Mouse (Mus musculus) neural tube, embryonic 14.5 days (tissue): ENCODE results near the gene Ggta1. TPM values are rescaled to one million over a fixed set of nuclear protein-coding genes. Genes with fewer than 3 reads are reported as not detected.

Experiments used
- ATAC-seq: fragments of 200-750 bp; cut with Nextera tagmentation; 2 replicates; pipeline ENCODE4 v1.8.0; 2017; ENCODE audit warnings: low read depth, mild to moderate bottlenecking, moderate TSS enrichment, moderate library complexity
- H3K27ac ChIP-seq: fragments of 300-500 bp; sonication (generic); 2 replicates; pipeline ENCODE4 v1.5.1; 2014; ENCODE audit warnings: low read depth, mild to moderate bottlenecking, control low read depth, low read length, moderate library complexity, mixed read lengths
- H3K27me3 ChIP-seq: fragments of 300-500 bp; sonication (generic); 2 replicates; pipeline ENCODE4 v1.6.1; 2014; ENCODE audit warnings: low read length; ENCODE audit not compliant: control insufficient read depth, insufficient read depth
- H3K36me3 ChIP-seq: fragments of 300-500 bp; sonication (generic); 2 replicates; pipeline ENCODE4 v1.6.1; 2014; ENCODE audit warnings: low read length, mixed read lengths; ENCODE audit not compliant: control insufficient read depth, insufficient read depth
- H3K4me1 ChIP-seq: fragments of 300-500 bp; sonication (generic); 2 replicates; pipeline ENCODE4 v1.6.1; 2014; ENCODE audit warnings: low read length; ENCODE audit not compliant: control insufficient read depth, insufficient read depth
- H3K4me2 ChIP-seq: fragments of 300-500 bp; sonication (generic); 2 replicates; pipeline ENCODE4 v1.6.1; 2014; ENCODE audit warnings: mild to moderate bottlenecking, low read depth, low read length, control low read depth
- H3K4me3 ChIP-seq: fragments of 300-500 bp; sonication (generic); 2 replicates; pipeline ENCODE4 v1.5.1; 2014; ENCODE audit warnings: low read depth, low read length, control low read depth, mixed read lengths
- H3K9ac ChIP-seq: fragments of 300-500 bp; sonication (generic); replicated peaks from 2 replicates; pipeline ENCODE4 v1.6.1; 2014; ENCODE audit warnings: low read depth, mild to moderate bottlenecking, control low read depth, low read length, mixed read lengths
- H3K9me3 ChIP-seq: fragments of 300-500 bp; sonication (generic); 2 replicates; pipeline ENCODE4 v1.6.1; 2016; ENCODE audit warnings: low read length; ENCODE audit not compliant: control insufficient read depth
- WGBS: fragments of 180-500 bp; shearing (Covaris S2); extraction: QIAGEN DNeasy Blood & Tissue Kit; methylation state at CpG from one replicate; pipeline ENCODE4 v1.1.7; 2014; 5-methylcytosine and 5-hydroxymethylcytosine counted together
- polyA plus RNA-seq: library from polyadenylated mRNA; unstranded; fragments of >200 nt; fragmentation: Nextera tagmentation; extraction: Ambion mirVana; gene quantifications from 2 replicates; pipeline ENCODE4 v1.2.1, GENCODE M21; 2014

Gene Ggta1
- polyA plus RNA-seq, 1 experiment from 2014 or later: 5.3 TPM

- H3K4me1 ChIP-seq: no peaks in the 10 kb centered on the region
- no peak overlapping the region for H3K27ac ChIP-seq
- H3K36me3 ChIP-seq: no peaks in the 10 kb centered on the region
- no peak for ATAC-seq
- no peaks in the 10 kb centered on the region for H3K9me3 ChIP-seq
- H3K4me2 ChIP-seq: no peak overlapping the region
- H3K4me3 ChIP-seq: no peak overlapping the region
- WGBS: 83% methylated on average over 5 of the region's 5 CpGs
- H3K27me3 ChIP-seq: no peaks in the 10 kb centered on the region
- H3K9ac ChIP-seq: no peak overlapping the region
These were observed 33.4 kb upstream of the Ggta1 start for GRCm38 (mm10) chr2:35496279-35497013.

GRCm38 (mm10) chr2:35495486-35496278 lies 32.7 kb upstream of the Ggta1 start:
- WGBS: 90% methylated on average over 16 of the region's 16 CpGs
- Histone ChIP-seq H3K4me3 (no peak overlapping the region), H3K9ac (no peak overlapping the region), H3K36me3 (no peaks in the 10 kb centered on the region), H3K4me1 (no peaks in the 10 kb centered on the region), H3K4me2 (no peak overlapping the region), H3K27me3 (no peaks in the 10 kb centered on the region), H3K9me3 (no peaks in the 10 kb centered on the region), H3K27ac (no peak overlapping the region)
- no peak for ATAC-seq

- no peak for ATAC-seq
These were observed 30.5 kb upstream of the Ggta1 start for GRCm38 (mm10) chr2:35493566-35493965.

GRCm38 (mm10) chr2:35491151-35491550 lies 28.1 kb upstream of the Ggta1 start:
- Histone ChIP-seq H3K27me3 (no peaks in the 10 kb centered on the region), H3K36me3 (no peaks in the 10 kb centered on the region), H3K4me1 (no peaks in the 10 kb centered on the region), H3K9me3 (no peaks in the 10 kb centered on the region), H3K27ac (no peak overlapping the region), H3K4me2 (no peak overlapping the region), H3K9ac (no peak overlapping the region), H3K4me3 (no peak overlapping the region)
- ATAC-seq: no peak
- WGBS: 89% methylated on average over 24 of the region's 24 CpGs

More at GRCm38 (mm10) chr2:35493566-35493965, 30.5 kb upstream of the Ggta1 start:
- Histone ChIP-seq H3K4me2 (no peak overlapping the region), H3K4me3 (no peak overlapping the region), H3K27ac (no peak overlapping the region), H3K9me3 (no peaks in the 10 kb centered on the region), H3K27me3 (no peaks in the 10 kb centered on the region), H3K4me1 (no peaks in the 10 kb centered on the region), H3K36me3 (no peaks in the 10 kb centered on the region), H3K9ac (no peak overlapping the region)
- 87% methylated on average over 7 of the region's 7 CpGs for WGBS

GRCm38 (mm10) chr2:35490458-35491111 lies 27.6 kb upstream of the Ggta1 start:
- Histone ChIP-seq H3K9ac (no peak overlapping the region), H3K9me3 (no peaks in the 10 kb centered on the region), H3K27me3 (no peaks in the 10 kb centered on the region), H3K36me3 (no peaks in the 10 kb centered on the region), H3K4me3 (no peak overlapping the region), H3K27ac (no peak overlapping the region), H3K4me1 (no peaks in the 10 kb centered on the region), H3K4me2 (no peak overlapping the region)
- no peak for ATAC-seq
- WGBS: 22% methylated on average over 17 of the region's 17 CpGs

GRCm38 (mm10) chr2:35487700-35488099 lies 24.7 kb upstream of the Ggta1 start:
- Histone ChIP-seq H3K4me2 (no peak overlapping the region), H3K27me3 (no peaks in the 10 kb centered on the region), H3K4me1 (no peaks in the 10 kb centered on the region), H3K4me3 (no peak overlapping the region), H3K27ac (no peak overlapping the region), H3K9me3 (no peaks in the 10 kb centered on the region), H3K36me3 (no peaks in the 10 kb centered on the region), H3K9ac (no peak overlapping the region)
- WGBS: 69% methylated on average over 3 of the region's 3 CpGs
- no peak for ATAC-seq

- Histone ChIP-seq H3K9me3 (no peaks in the 10 kb centered on the region), H3K4me3 (no peak overlapping the region), H3K27me3 (no peaks in the 10 kb centered on the region), H3K27ac (no peak overlapping the region), H3K4me2 (no peak overlapping the region), H3K4me1 (no peaks in the 10 kb centered on the region), H3K9ac (no peak overlapping the region), H3K36me3 (no peaks in the 10 kb centered on the region)
- WGBS: 64% methylated on average over 5 of the region's 5 CpGs
- ATAC-seq: no peak
These were observed 24.1 kb upstream of the Ggta1 start for GRCm38 (mm10) chr2:35486981-35487655.

- H3K4me1 ChIP-seq: no peaks in the 10 kb centered on the region
- H3K9me3 ChIP-seq: no peaks in the 10 kb centered on the region
- H3K36me3 ChIP-seq: no peaks in the 10 kb centered on the region
- no peaks in the 10 kb centered on the region for H3K27me3 ChIP-seq
- no peak overlapping the region for H3K4me3 ChIP-seq
- H3K4me2 ChIP-seq: no peak overlapping the region
- 80% methylated on average over 3 of the region's 3 CpGs for WGBS
- H3K27ac ChIP-seq: no peak overlapping the region
- ATAC-seq: no peak
- no peak overlapping the region for H3K9ac ChIP-seq
These were observed 21.1 kb upstream of the Ggta1 start for GRCm38 (mm10) chr2:35484102-35484501.
